Mouse (Mus musculus) embryonic facial prominence, embryonic 13.5 days (tissue): ENCODE measurements around the gene Rfx6. TPM values are rescaled to one million over a fixed set of nuclear protein-coding genes. Genes with fewer than 3 reads are reported as not detected.

Experiments
- ATAC-seq: fragments of 200-750 bp; cut with Nextera tagmentation; 2 replicates; pipeline ENCODE4 v1.8.0; 2017; ENCODE audit warnings: low read depth; ENCODE audit not compliant: insufficient number of reproducible peaks, insufficient read depth, low FRiP score, low TSS enrichment
- H3K27ac ChIP-seq: fragments of 300-500 bp; sonication (generic); 2 replicates; pipeline ENCODE4 v1.5.1; 2015; ENCODE audit warnings: moderate library complexity, mild to moderate bottlenecking, inconsistent platforms
- H3K27me3 ChIP-seq: fragments of 300-500 bp; sonication (generic); 2 replicates; pipeline ENCODE4 v1.6.1; 2015; ENCODE audit warnings: mild to moderate bottlenecking, inconsistent platforms
- H3K36me3 ChIP-seq: fragments of 300-500 bp; sonication (generic); 2 replicates; pipeline ENCODE4 v1.6.1; 2015; ENCODE audit warnings: mild to moderate bottlenecking, inconsistent platforms
- H3K4me1 ChIP-seq: fragments of 300-500 bp; sonication (generic); 2 replicates; pipeline ENCODE4 v1.6.1; 2015; ENCODE audit warnings: inconsistent platforms
- H3K4me2 ChIP-seq: fragments of 300-500 bp; sonication (generic); 2 replicates; pipeline ENCODE4 v1.6.1; 2015; ENCODE audit warnings: moderate library complexity, mild to moderate bottlenecking, inconsistent platforms
- H3K4me3 ChIP-seq: fragments of 300-500 bp; sonication (generic); 2 replicates; pipeline ENCODE4 v1.5.1; 2015; ENCODE audit warnings: mild to moderate bottlenecking, inconsistent platforms
- H3K9ac ChIP-seq: fragments of 300-500 bp; sonication (generic); 2 replicates; pipeline ENCODE4 v1.6.1; 2015; ENCODE audit warnings: mild to moderate bottlenecking, inconsistent platforms
- H3K9me3 ChIP-seq: fragments of 300-500 bp; sonication (generic); 2 replicates; pipeline ENCODE4 v1.6.1; 2016; ENCODE audit warnings: inconsistent platforms
- WGBS: fragments of 180-500 bp; shearing (Covaris S2); methylation state at CpG from one replicate; pipeline ENCODE4 v1.1.7; 2015; ENCODE audit warnings: mixed read lengths; 5-methylcytosine and 5-hydroxymethylcytosine counted together
- polyA plus RNA-seq: library from polyadenylated mRNA; unstranded; fragments of >200 nt; fragmentation: Nextera tagmentation; extraction: Ambion mirVana; gene quantifications from 2 replicates; pipeline ENCODE4 v1.2.1, GENCODE M21; 2015

Rfx6 gene
- not detected in 2 replicates for polyA plus RNA-seq

DNA sequence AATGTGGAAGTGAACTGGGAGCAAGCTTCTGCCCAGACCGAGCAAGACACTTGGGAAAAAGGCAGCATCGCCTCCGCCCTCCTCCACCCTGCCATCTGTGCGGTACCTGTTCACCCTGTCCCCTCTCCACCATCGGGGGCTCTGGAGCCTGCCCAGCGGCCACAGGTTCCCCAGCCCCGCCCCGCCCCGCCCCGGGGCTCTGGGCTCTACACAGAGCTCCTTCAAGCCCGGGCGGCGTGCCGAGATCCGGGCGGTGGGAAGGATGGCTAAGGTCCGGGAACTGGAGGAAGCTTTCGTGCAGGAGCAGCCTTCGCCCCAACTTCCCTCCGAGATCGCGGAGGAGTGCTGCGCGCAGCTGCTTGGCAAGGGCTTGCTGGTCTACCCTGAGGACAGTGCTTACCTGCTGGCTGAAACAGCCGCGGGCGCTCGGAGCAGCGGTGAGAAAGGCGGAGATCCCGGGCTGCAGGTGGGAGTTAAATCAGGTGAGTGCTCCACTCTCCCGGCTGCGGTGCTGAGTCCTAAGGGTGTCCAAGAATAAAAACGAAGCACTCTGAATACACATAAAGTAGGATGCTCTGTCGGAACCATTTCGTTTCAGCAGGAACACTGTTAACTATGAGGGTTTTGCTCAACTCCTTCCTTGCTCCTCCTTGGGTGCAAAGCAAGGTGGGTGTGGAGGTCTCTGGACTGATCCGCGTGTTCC, at the start of gene Rfx6:
Rfx6 (plus strand) TSS at position 209 of the 703 bp plus-strand sequence.
- Histone ChIP-seq H3K4me1 (peaks cover 12% of the 10 kb centered on the region), H3K4me2 (peak within 1 kb of the TSS; percentile 88), H3K36me3 (no peaks in the 10 kb centered on the region), H3K9ac (peak within 1 kb of the TSS; percentile 60), H3K27me3 (peaks cover 34% of the 10 kb centered on the region), H3K27ac (no peak within 1 kb of the TSS), H3K4me3 (peak within 1 kb of the TSS; percentile 46), H3K9me3 (no peaks in the 10 kb centered on the region)
- under 1% methylated on average over 38 of the region's 38 CpGs for WGBS
- ATAC-seq, result no peak

- no peaks in the 10 kb centered on the region for H3K36me3 ChIP-seq
- WGBS, result 50% methylated on average over 8 of the region's 8 CpGs
- no peak within 1 kb of the TSS for H3K4me3 ChIP-seq
- H3K4me2 ChIP-seq, result no peak within 1 kb of the TSS
- no peak within 1 kb of the TSS for H3K9ac ChIP-seq
- no peaks in the 10 kb centered on the region for H3K9me3 ChIP-seq
- H3K4me1 ChIP-seq, result no peaks in the 10 kb centered on the region
- H3K27me3 ChIP-seq, result no peaks in the 10 kb centered on the region
- no peak for ATAC-seq
- H3K27ac ChIP-seq, result no peak within 1 kb of the TSS; the same call in 1 of the 2 replicates
Measured at GRCm38 (mm10) chr10:51631411-51632136, 46.0 kb upstream of the Rfx6 start, which contains the start of gene Gprc6a. Gene Gprc6a, minus strand, starts transcription at chr10:51631461.

GRCm38 (mm10) chr10:51649506-51650221, 27.9 kb upstream of the Rfx6 start:
- Histone ChIP-seq H3K4me1 (no peaks in the 10 kb centered on the region), H3K9ac (no peak overlapping the region), H3K36me3 (no peaks in the 10 kb centered on the region), H3K27ac (no peak overlapping the region), H3K4me2 (no peak overlapping the region), H3K9me3 (no peaks in the 10 kb centered on the region), H3K27me3 (no peaks in the 10 kb centered on the region), H3K4me3 (no peak overlapping the region)
- WGBS, result 54% methylated on average over 3 of the region's 3 CpGs
- no peak for ATAC-seq

DNA sequence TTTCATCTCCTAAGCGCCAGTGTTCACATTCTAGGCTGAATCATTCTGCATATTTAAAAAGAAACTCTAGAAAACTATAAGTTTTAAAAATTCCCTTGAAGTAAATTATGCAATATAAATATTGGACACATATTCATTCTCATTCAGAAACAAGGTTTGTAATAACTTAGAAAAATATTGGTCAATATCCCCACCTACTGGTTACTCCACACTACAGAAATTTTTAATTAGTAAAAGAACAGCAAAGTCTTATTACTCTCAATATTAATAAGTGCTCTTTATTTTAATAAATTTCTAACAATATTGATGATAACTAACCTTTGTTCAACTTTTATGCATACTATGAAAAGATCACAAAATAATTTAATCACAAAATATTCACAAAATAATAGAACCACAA, 20.2 kb upstream of the Rfx6 start:
- Histone ChIP-seq H3K27ac (no peak overlapping the region), H3K9me3 (no peaks in the 10 kb centered on the region), H3K4me2 (no peak overlapping the region), H3K4me3 (no peak overlapping the region), H3K9ac (no peak overlapping the region), H3K36me3 (no peaks in the 10 kb centered on the region), H3K4me1 (no peaks in the 10 kb centered on the region), H3K27me3 (no peaks in the 10 kb centered on the region)
- WGBS, result 78% methylated on average over 1 of the region's 1 CpGs
- ATAC-seq, result no peak

DNA sequence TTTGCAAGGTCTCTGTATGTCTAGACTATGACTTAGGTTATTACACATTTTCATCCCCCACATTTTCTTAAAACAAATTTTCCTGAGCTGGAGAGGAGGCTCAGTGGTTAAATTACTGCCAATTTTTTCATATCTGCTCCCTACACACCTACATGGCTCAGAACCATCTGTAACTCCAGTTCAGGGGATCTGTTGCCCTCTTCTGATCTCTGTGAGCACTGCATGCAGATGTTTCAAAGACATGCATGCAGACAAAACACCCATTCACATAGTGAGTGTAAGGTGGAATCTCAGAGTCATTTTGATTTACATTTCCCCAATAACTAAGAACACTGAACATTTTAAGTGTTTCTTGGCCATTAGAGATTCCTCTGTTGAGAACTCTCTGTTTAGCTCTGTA, 8.2 kb upstream of the Rfx6 start:
- ATAC-seq, result no peak
- H3K27me3 ChIP-seq, result no peaks in the 10 kb centered on the region
- H3K9me3 ChIP-seq, result no peaks in the 10 kb centered on the region
- H3K4me1 ChIP-seq, result no peaks in the 10 kb centered on the region
- H3K9ac ChIP-seq, result no peak overlapping the region
- H3K4me3 ChIP-seq, result no peak overlapping the region
- no peaks in the 10 kb centered on the region for H3K36me3 ChIP-seq
- H3K4me2 ChIP-seq, result no peak overlapping the region
- H3K27ac ChIP-seq, result no peak overlapping the region

GRCm38 (mm10) chr10:51671583-51671982, 6.0 kb upstream of the Rfx6 start:
- Histone ChIP-seq H3K36me3 (no peaks in the 10 kb centered on the region), H3K27me3 (peaks cover 13% of the 10 kb centered on the region), H3K9ac (no peak overlapping the region), H3K9me3 (no peaks in the 10 kb centered on the region), H3K4me3 (no peak overlapping the region), H3K4me1 (no peaks in the 10 kb centered on the region), H3K4me2 (no peak overlapping the region), H3K27ac (no peak overlapping the region)
- WGBS, result 80% methylated on average over 4 of the region's 4 CpGs
- ATAC-seq, result peak; percentile 23; the same call in 1 of the 2 replicates

GRCm38 (mm10) chr10:51672082-51672779, 5.3 kb upstream of the Rfx6 start:
- WGBS, result 32% methylated on average over 1 of the region's 1 CpGs
- peak; percentile 33; the same call in 1 of the 2 replicates for ATAC-seq

DNA sequence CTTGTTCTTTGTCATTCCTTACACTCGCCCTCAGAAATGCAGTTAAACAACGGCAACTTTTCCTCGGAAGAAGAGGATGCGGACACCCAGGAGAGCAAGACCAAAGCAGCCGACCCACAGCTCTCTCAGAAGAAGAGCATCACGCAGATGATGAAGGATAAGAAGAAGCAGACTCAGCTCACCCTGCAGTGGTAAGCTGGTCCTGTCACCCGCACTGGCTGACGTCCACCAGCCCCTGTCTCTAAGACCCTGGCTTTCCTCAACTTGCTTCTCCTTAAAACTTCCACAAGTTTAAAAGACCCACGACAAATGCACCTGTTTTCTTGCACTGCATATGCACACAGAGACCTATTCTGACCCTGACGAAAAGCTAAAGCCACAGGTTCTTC, 689 bp downstream of the Rfx6 start:
- 3% methylated on average over 10 of the region's 10 CpGs for WGBS
- peak overlapping the region; percentile 88 for H3K4me2 ChIP-seq
- peaks cover 34% of the 10 kb centered on the region for H3K27me3 ChIP-seq
- H3K4me3 ChIP-seq, result peak overlapping the region; percentile 46
- H3K36me3 ChIP-seq, result no peaks in the 10 kb centered on the region
- no peak overlapping the region for H3K27ac ChIP-seq
- peaks cover 12% of the 10 kb centered on the region for H3K4me1 ChIP-seq
- H3K9ac ChIP-seq, result no peak overlapping the region
- H3K9me3 ChIP-seq, result no peaks in the 10 kb centered on the region
- no peak for ATAC-seq

More at GRCm38 (mm10) chr10:51672082-51672779, 5.3 kb upstream of the Rfx6 start:
- no peak overlapping the region for H3K9ac ChIP-seq
- no peaks in the 10 kb centered on the region for H3K36me3 ChIP-seq
- H3K27ac ChIP-seq, result no peak overlapping the region
- no peak overlapping the region for H3K4me3 ChIP-seq
- H3K4me1 ChIP-seq, result peaks cover 2% of the 10 kb centered on the region; the same call in 1 of the 2 replicates
- no peaks in the 10 kb centered on the region for H3K9me3 ChIP-seq
- no peak overlapping the region for H3K4me2 ChIP-seq
- peaks cover 20% of the 10 kb centered on the region for H3K27me3 ChIP-seq

GRCm38 (mm10) chr10:51720904-51721303, 43.3 kb downstream of the Rfx6 start:
- WGBS, result 21% methylated on average over 3 of the region's 3 CpGs
- no peak for ATAC-seq
- no peaks in the 10 kb centered on the region for H3K27me3 ChIP-seq
- no peak overlapping the region for H3K9ac ChIP-seq
- H3K4me3 ChIP-seq, result no peak overlapping the region
- no peaks in the 10 kb centered on the region for H3K4me1 ChIP-seq
- no peaks in the 10 kb centered on the region for H3K36me3 ChIP-seq
- H3K27ac ChIP-seq, result no peak overlapping the region
- H3K4me2 ChIP-seq, result no peak overlapping the region
- H3K9me3 ChIP-seq, result no peaks in the 10 kb centered on the region

- no peaks in the 10 kb centered on the region for H3K9me3 ChIP-seq
- 80% methylated on average over 5 of the region's 5 CpGs for WGBS
- H3K27me3 ChIP-seq, result no peaks in the 10 kb centered on the region
- H3K4me3 ChIP-seq, result no peak overlapping the region
- H3K4me1 ChIP-seq, result no peaks in the 10 kb centered on the region
- no peak overlapping the region for H3K27ac ChIP-seq
- no peak overlapping the region for H3K4me2 ChIP-seq
- H3K36me3 ChIP-seq, result no peaks in the 10 kb centered on the region
- no peak for ATAC-seq
- H3K9ac ChIP-seq, result no peak overlapping the region
Measured at GRCm38 (mm10) chr10:51761436-51761835, 83.9 kb downstream of the Rfx6 start.

DNA sequence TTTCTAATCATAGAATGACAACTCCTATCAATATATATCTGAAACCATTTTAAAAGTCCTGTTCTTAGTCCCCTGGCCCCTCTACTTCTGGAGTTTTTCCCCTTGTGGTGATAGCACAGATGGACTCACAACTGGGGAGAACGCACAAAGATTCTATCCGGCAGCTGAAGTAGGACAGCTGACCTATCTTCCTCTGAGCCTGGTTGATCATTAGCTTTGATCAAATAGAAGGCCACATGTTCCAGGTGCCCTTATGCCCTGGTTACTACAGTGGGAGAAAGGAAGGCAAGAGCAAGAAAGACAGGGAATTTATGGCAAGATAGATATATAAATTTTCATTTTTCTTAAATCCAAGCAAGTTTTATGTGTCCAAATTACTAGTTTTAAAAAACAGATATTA, 85.7 kb downstream of the Rfx6 start:
- Histone ChIP-seq H3K9ac (no peak overlapping the region), H3K4me3 (no peak overlapping the region), H3K4me1 (no peaks in the 10 kb centered on the region), H3K27ac (no peak overlapping the region), H3K9me3 (no peaks in the 10 kb centered on the region), H3K4me2 (no peak overlapping the region), H3K27me3 (no peaks in the 10 kb centered on the region), H3K36me3 (no peaks in the 10 kb centered on the region)
- WGBS, result 79% methylated on average over 2 of the region's 2 CpGs
- ATAC-seq, result no peak
